26 mouse cellular contexts compared by ENCODE assay signal in the genomic region with DNA sequence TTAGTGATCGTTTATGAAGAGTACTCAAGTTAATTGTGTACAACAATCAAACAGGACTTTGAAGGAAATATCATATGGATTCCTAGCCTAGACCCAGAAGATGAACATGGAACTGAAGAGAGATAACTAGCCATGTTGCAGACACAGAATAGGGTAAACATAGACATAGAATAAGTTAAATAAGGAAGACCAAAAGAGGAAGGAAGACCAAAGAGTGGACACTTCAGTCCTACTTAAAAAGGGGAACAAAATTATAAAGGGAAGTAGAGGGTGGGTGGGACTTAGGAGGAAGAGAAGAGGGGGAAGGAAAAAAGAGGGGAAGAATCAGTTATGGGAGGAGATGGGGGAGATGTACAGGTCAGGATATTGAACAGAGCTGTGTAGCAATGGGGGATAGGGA.
A peak's percentile ranks its signal among the peaks of the same experiment; 100 is the strongest.
DNase-seq lines count a peak whose midpoint lies in the region; ATAC-seq and TF ChIP-seq lines count a peak whose summit lies in the region.
"Had no signal": no experiment of that assay in that cellular context is flagged by ENCODE, and none has a peak within 500 bp of the region (broad histone marks: within the 10 kb centered on the region; RNA-seq: fewer than 3 reads in every experiment).

No protein-coding gene starts in this region.

- H3K27ac ChIP-seq in liver, adult 2 months (replicated peaks; ENCODE audit: insufficient read depth, low read depth, low read length) = no peak overlapping the region
- no peak overlapping the region for H3K27ac ChIP-seq in embryonic facial prominence, embryonic 10.5 days (replicated peaks)
- H3K27ac ChIP-seq: forebrain, embryonic 13.5 days; heart, adult 2 months; hindbrain, embryonic 10.5 days; hindbrain, embryonic 15.5 days; midbrain, embryonic 13.5 days; neural tube, embryonic 15.5 days had no signal

- no peaks in the 10 kb centered on the region for H3K9me3 ChIP-seq in embryonic facial prominence, embryonic 10.5 days
- H3K9me3 ChIP-seq: forebrain, embryonic 13.5 days; heart, embryonic 12.5 days; hindbrain, embryonic 10.5 days; hindbrain, embryonic 15.5 days; midbrain, embryonic 13.5 days; neural tube, embryonic 15.5 days had no signal

- no peaks in the 10 kb centered on the region for H3K36me3 ChIP-seq in liver, adult 2 months (ENCODE audit: control insufficient read depth, insufficient read depth, low read length)
- no peaks in the 10 kb centered on the region for H3K36me3 ChIP-seq in embryonic facial prominence, embryonic 10.5 days (replicated peaks)
- H3K36me3 ChIP-seq: heart, embryonic 12.5 days; hindbrain, embryonic 10.5 days; hindbrain, embryonic 15.5 days; midbrain, embryonic 13.5 days; neural tube, embryonic 15.5 days had no signal

- TF ChIP-seq CTCF in liver, adult 2 months (IDR thresholded peaks at IDR 0.05; ENCODE audit: low read depth, low read length) = no peak

- no peak overlapping the region for H3K9ac ChIP-seq in liver, adult 2 months (ENCODE audit: low read depth, low read length)
- H3K9ac ChIP-seq: forebrain, embryonic 13.5 days; heart, embryonic 12.5 days; hindbrain, embryonic 15.5 days; midbrain, embryonic 13.5 days; neural tube, embryonic 15.5 days had no signal

- H3K4me1 ChIP-seq in liver, adult 2 months (ENCODE audit: control insufficient read depth, insufficient read depth, low read length) = no peaks in the 10 kb centered on the region
- H3K4me1 ChIP-seq in embryonic facial prominence, embryonic 10.5 days = no peaks in the 10 kb centered on the region
- H3K4me1 ChIP-seq: forebrain, embryonic 13.5 days; heart, embryonic 12.5 days; hindbrain, embryonic 10.5 days; hindbrain, embryonic 15.5 days; midbrain, embryonic 13.5 days; neural tube, embryonic 15.5 days had no signal

- peak; percentile 87 to 90; a peak in 3 of 4 replicates for ATAC-seq in hematopoietic stem cell, adult 5-6 weeks (replicated peaks in 1 of 2; ENCODE audit: insufficient read depth in 1 of 2, low FRiP score in 2 of 2, low TSS enrichment in 1 of 2, low read depth in 1 of 2, poor library complexity in 2 of 2, severe bottlenecking in 2 of 2)
- peak; percentile 95 for ATAC-seq in neutrophil, adult 5-6 weeks (ENCODE audit: extremely low read depth, insufficient number of reproducible peaks, low FRiP score, poor library complexity, severe bottlenecking)
- ATAC-seq: CD4-positive, CD25-positive, alpha-beta regulatory T cell, adult 4 months; forebrain, embryonic 13.5 days; midbrain, embryonic 13.5 days had no signal

- no peak overlapping the region for H3K4me3 ChIP-seq in liver, adult 2 months (ENCODE audit: insufficient read depth, low read depth, low read length)
- H3K4me3 ChIP-seq in embryonic facial prominence, embryonic 10.5 days = no peak overlapping the region
- H3K4me3 ChIP-seq: forebrain, embryonic 13.5 days; heart, adult 2 months; heart, embryonic 12.5 days; hindbrain, embryonic 10.5 days; hindbrain, embryonic 15.5 days; midbrain, embryonic 13.5 days; neural tube, embryonic 15.5 days had no signal

- no peaks in the 10 kb centered on the region for H3K79me2 ChIP-seq in liver, adult 2 months (ENCODE audit: control insufficient read depth, insufficient read depth, low read length)

- DNase-seq in liver, adult 2 months (ENCODE audit: extremely low read depth, low read depth, low spot score) = peak; percentile 31
- DNase-seq in liver (no peak), MEL-GATA-1-ER (ENCODE audit: extremely low read depth, low read depth) (peak; percentile 82)
- DNase-seq in embryonic facial prominence, embryonic 10.5 days (ENCODE audit: low spot score) = no peak
- no peak for DNase-seq in gastrocnemius, postnatal 10 days
- no peak for DNase-seq in cerebellum, postnatal 10 days
- DNase-seq: adrenal gland, postnatal 10 days; cerebellum, adult 11-12 months; cerebellum, postnatal 14 days; gastrocnemius, postnatal 36 days; heart, adult 2 months; kidney, adult 8-10 months; kidney, postnatal 14 days; lung, adult 2 months; right cerebral cortex, postnatal 25 days; spleen, adult 18-20 months; thymus, postnatal 14 days had no signal

- no peaks in the 10 kb centered on the region for H3K27me3 ChIP-seq in liver, adult 2 months (ENCODE audit: control insufficient read depth, insufficient read depth, low read length)
- H3K27me3 ChIP-seq in embryonic facial prominence, embryonic 10.5 days (replicated peaks; ENCODE audit: low read depth, poor library complexity, severe bottlenecking) = no peaks in the 10 kb centered on the region
- H3K27me3 ChIP-seq: forebrain, embryonic 13.5 days; heart, embryonic 12.5 days; hindbrain, embryonic 15.5 days; midbrain, embryonic 13.5 days; neural tube, embryonic 15.5 days had no signal

- WGBS in liver, adult 2 months = 75% methylated on average over 1 of the region's 1 CpGs
- 94% methylated on average over 1 of the region's 1 CpGs for WGBS in embryonic facial prominence, embryonic 10.5 days

- no peak for TF ChIP-seq POLR2A in liver, adult 2 months (IDR thresholded peaks at IDR 0.05; ENCODE audit: extremely low read depth, insufficient read depth, low read length)

Comparison
In these comparisons a context has a peak if more than half of its experiments do, and no peak if none do; other contexts are left out.
1. DNase-seq: peak in liver, adult 2 months (single experiment) and MEL-GATA-1-ER (single experiment); none in liver (single experiment), embryonic facial prominence, embryonic 10.5 days (single experiment), gastrocnemius, postnatal 10 days (single experiment) and cerebellum, postnatal 10 days (0 of 2).